Mouse (Mus musculus) midbrain, embryonic 14.5 days (tissue): ENCODE results near the gene Mmp15. TPM values are rescaled to one million over a fixed set of nuclear protein-coding genes. Genes with fewer than 3 reads are reported as not detected.

ENCODE experiments used
- ATAC-seq: fragments of 200-750 bp; cut with Nextera tagmentation; 2 replicates; pipeline ENCODE4 v1.8.0; 2017; ENCODE audit warnings: moderate number of reproducible peaks, moderate library complexity; ENCODE audit not compliant: low FRiP score, low TSS enrichment
- DNase-seq: peaks from one replicate; pipeline ENCODE4 v3.0.0-alpha.2; 2015
- H3K27ac ChIP-seq: fragments of 300-500 bp; sonication (generic); replicated peaks from 2 replicates; pipeline ENCODE4 v1.5.1; 2014; ENCODE audit warnings: mild to moderate bottlenecking, low read depth, low read length, moderate library complexity
- H3K27me3 ChIP-seq: fragments of 300-500 bp; sonication (generic); 2 replicates; pipeline ENCODE4 v1.6.1; 2014; ENCODE audit warnings: low read length, control low read depth, mixed read lengths; ENCODE audit not compliant: control insufficient read depth, insufficient read depth
- H3K36me3 ChIP-seq: fragments of 300-500 bp; sonication (generic); 2 replicates; pipeline ENCODE4 v1.6.1; 2014; ENCODE audit warnings: low read length, control low read depth; ENCODE audit not compliant: control insufficient read depth, insufficient read depth
- H3K4me1 ChIP-seq: fragments of 300-500 bp; sonication (generic); 2 replicates; pipeline ENCODE4 v1.6.1; 2014; ENCODE audit warnings: mild to moderate bottlenecking, antibody characterized with exemption, low read length, control low read depth; ENCODE audit not compliant: control insufficient read depth, insufficient read depth
- H3K4me2 ChIP-seq: fragments of 300-500 bp; sonication (generic); 2 replicates; pipeline ENCODE4 v1.6.1; 2014; ENCODE audit warnings: mild to moderate bottlenecking, low read length, moderate library complexity
- H3K4me3 ChIP-seq: fragments of 300-500 bp; sonication (generic); replicated peaks from 2 replicates; pipeline ENCODE4 v1.5.1; 2014; ENCODE audit warnings: low read depth, low read length
- H3K9ac ChIP-seq: fragments of 300-500 bp; sonication (generic); replicated peaks from 2 replicates; pipeline ENCODE4 v1.6.1; 2014; ENCODE audit warnings: mild to moderate bottlenecking, low read length, moderate library complexity
- H3K9me3 ChIP-seq: fragments of 300-500 bp; sonication (generic); 2 replicates; pipeline ENCODE4 v1.6.1; 2016; ENCODE audit warnings: low read length, control low read depth, mixed read lengths; ENCODE audit not compliant: control insufficient read depth
- WGBS: fragments of 180-500 bp; shearing (Covaris S2); extraction: QIAGEN DNeasy Blood & Tissue Kit; methylation state at CpG from one replicate; pipeline ENCODE4 v1.1.7; 2014; 5-methylcytosine and 5-hydroxymethylcytosine counted together
- polyA plus RNA-seq: library from polyadenylated mRNA; unstranded; fragments of >200 nt; fragmentation: Nextera tagmentation; extraction: Ambion mirVana; gene quantifications from 2 replicates; pipeline ENCODE4 v1.2.1, GENCODE M21; 2014

Gene Mmp15
- polyA plus RNA-seq, 1 experiment from 2014 or later, result 19.1 TPM

DNA sequence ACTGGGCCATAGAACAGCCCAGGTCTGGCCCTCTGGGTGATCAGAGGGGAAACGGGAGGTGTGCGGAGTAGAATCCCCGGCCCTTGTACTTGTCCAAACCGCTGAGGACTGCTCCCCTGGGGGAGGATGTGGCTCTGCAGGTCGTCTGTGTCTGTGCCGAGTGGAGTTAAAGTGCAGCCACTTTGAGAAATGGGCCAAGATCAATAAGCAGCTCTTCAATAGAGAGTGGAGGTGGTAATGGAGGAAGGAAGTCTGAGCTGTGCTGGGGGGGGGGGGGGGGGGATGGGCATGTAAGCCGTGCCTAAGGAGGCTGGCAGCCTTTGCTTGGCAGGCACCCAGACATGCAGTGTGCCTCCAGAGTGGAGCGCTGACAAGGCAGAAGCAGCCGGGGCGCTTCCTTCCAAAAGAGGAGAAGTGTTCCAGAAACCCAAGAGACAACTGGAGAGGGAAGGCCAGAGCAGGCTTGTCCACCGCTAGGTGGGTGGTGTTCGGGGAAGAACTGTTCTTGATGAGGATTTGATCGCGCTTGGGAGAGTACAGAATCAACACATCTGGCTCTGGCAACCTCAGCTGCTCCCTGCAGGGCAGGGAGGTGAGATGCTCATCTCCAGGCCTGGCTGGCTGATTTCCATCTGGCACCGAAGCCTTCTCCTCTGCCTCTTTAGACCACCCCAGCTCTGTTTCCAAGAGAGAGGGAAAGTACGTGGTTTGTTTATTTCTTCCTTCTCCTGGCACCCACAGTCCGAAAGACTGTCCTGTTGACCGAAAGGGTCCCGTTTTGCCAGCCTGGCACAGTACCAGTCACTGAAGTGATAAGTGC, 3.0 kb upstream of the Mmp15 start:
- Histone ChIP-seq H3K4me1 (peaks cover 16% of the 10 kb centered on the region), H3K9ac (no peak overlapping the region), H3K27me3 (no peaks in the 10 kb centered on the region), H3K4me2 (no peak overlapping the region), H3K9me3 (no peaks in the 10 kb centered on the region), H3K36me3 (peaks cover 11% of the 10 kb centered on the region), H3K27ac (no peak overlapping the region), H3K4me3 (no peak overlapping the region)
- ATAC-seq (no peak), DNase-seq (peak; percentile 73)
- 58% methylated on average over 19 of the region's 19 CpGs for WGBS

DNA sequence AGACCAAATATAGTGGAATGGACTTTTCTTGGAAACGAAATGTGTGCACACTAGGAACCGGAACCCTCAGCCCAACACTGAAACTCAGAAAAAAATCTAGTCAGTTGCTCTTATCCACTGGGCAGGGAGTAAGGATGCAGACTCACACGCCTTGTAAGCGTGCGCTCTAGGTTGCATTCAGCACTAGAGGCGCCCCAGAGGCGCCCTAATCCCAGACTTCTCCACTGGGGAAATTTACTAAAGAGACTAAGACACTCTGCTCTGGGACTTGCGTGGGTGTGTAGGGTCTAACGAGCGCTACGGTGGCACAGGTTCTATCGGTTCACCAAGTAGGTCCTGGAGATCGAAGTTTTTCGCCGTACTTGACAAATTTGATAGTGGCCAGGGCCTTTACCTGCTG, 607 bp upstream of the Mmp15 start:
- ATAC-seq (no peak), DNase-seq (peak; percentile 82)
- Histone ChIP-seq H3K4me1 (peaks cover 24% of the 10 kb centered on the region), H3K4me3 (peak overlapping the region; percentile 83), H3K27ac (0 out of 2 replicates have a peak overlapping the region, but pooled peaks have one; percentile 89), H3K4me2 (peak overlapping the region; percentile 90), H3K27me3 (no peaks in the 10 kb centered on the region), H3K9me3 (no peaks in the 10 kb centered on the region), H3K9ac (peak overlapping the region; percentile 81; the same call in 1 of the 2 replicates), H3K36me3 (no peaks in the 10 kb centered on the region)
- WGBS, result 2% methylated on average over 15 of the region's 15 CpGs

DNA sequence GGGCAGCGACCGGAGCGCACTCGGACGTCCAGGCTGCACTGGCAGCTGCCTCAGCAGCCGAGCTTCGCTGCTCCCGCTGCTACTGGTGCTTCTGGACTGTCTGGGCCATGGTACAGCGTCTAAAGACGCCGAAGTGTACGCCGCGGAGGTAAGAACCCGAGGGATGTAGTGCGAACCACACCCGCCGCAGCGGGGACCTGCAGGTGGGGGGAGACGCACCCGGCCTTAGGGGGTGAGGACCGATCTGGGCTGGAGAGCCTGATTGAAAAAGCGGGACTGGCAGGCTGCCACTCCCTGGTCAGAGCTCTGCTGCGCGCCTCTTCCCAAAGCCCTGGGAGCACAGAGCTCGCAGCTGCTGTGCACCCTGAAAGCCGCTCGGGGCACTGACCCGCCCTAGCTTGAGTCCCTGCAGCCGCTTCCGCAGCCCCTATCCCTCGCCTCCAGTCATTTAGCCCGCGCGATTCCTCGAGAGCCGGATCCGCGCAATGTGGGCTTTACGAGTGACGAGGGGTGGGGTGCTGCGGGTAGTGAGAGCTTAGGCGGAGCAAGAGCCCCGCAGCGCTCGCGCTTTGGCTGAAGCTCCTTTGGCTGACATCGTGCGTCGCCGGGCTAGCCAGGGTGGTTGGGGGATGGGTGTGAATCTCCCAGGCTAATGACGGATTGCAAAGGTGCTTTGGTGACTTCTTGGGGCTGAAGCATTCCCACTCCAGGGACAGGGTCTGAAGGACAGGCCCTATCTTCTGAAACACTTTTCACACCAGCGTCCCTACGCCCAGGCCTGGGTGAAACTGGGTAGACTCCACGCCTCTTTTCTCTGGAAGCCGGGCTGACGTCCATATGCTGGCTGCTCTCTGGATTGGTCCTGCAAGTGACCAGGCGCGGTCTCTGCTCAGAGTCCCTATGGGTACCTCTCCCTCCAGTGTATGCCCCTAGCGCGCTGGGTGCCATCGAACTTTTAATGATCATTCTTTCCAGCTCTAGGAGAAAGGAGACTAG, 1.1 kb downstream of the Mmp15 start:
- Histone ChIP-seq H3K9me3 (no peaks in the 10 kb centered on the region), H3K4me3 (peak overlapping the region; percentile 83), H3K27ac (peak overlapping the region; percentile 89), H3K9ac (peak overlapping the region; percentile 81), H3K4me2 (peak overlapping the region; percentile 90), H3K36me3 (no peaks in the 10 kb centered on the region), H3K4me1 (peaks cover 24% of the 10 kb centered on the region), H3K27me3 (no peaks in the 10 kb centered on the region)
- ATAC-seq, result peak; percentile 59
- DNase-seq, result peak; percentile 81
- WGBS, result 1% methylated on average over 62 of the region's 62 CpGs

DNA sequence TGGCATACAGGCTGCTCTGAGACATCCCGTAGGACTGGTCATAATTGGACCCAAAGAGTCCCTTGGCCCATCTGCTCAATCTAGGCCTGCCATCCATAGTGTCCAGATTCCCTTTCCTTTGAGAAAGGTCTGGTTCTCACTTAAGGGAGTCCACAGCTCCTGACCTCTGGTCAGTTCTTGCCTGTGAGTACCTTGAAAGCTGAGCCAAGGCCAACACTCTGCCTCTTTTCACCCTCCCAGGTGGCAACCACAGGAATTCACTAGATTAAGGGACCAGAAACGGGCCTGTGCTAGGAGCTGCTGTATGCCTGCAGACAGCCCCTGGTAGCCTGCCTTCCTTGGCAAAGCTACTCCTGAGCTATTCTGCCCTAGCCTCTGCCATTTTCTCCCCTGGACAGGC, 2.5 kb downstream of the Mmp15 start:
- ATAC-seq, result no peak
- WGBS, result 97% methylated on average over 2 of the region's 2 CpGs
- no peak overlapping the region for H3K27ac ChIP-seq
- no peak overlapping the region for H3K9ac ChIP-seq
- no peaks in the 10 kb centered on the region for H3K9me3 ChIP-seq
- no peak overlapping the region for H3K4me3 ChIP-seq
- H3K36me3 ChIP-seq, result no peaks in the 10 kb centered on the region
- no peaks in the 10 kb centered on the region for H3K27me3 ChIP-seq
- DNase-seq, result no peak
- H3K4me2 ChIP-seq, result peak overlapping the region; percentile 90
- H3K4me1 ChIP-seq, result peaks cover 30% of the 10 kb centered on the region

DNA sequence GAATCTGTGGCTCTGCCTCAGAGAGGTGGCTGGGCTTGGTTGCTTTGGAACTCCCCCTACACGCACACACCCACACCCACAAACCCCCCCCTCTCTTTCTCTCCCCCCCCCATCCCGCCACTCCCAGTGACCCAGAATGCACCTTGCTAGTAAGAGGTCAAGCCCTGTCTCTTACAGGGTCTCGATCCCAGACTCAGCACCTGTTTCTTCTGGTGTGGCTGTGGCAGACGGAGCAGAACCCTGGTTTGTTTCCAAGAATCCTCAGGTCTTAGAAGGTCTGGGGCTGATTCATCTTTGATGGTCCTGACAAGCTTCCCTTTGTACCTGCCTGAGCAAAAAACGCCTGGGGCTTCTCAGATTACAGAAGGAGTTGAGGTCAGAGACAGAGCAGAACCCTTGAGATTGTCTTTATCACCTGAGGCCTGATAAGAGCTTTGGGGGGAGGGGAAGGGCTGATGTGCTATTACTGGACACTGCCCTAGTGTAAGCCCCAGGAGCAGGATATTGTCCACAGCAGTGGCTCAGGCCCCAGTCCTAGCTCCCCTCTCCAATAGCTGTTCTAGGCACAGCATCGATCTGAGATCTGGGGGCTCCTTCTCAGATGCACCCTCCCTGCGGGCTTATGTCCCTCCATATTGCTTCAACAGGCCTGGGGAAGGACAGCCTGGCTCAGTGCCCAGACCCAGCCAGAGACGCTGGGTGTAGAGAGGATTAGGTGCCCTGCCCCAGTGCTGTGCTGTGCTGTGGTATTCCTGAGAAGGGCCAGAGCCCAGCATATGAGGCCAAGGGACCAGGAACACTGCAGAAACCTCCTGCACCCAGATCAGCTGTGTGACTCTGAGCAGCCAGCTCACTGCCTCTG, 6.7 kb downstream of the Mmp15 start:
- Histone ChIP-seq H3K4me2 (no peak overlapping the region), H3K36me3 (no peaks in the 10 kb centered on the region), H3K9me3 (no peaks in the 10 kb centered on the region; the same call in 1 of the 2 replicates), H3K4me1 (peaks cover 30% of the 10 kb centered on the region), H3K4me3 (no peak overlapping the region), H3K9ac (no peak overlapping the region), H3K27me3 (no peaks in the 10 kb centered on the region), H3K27ac (no peak overlapping the region)
- no peak for ATAC-seq
- 55% methylated on average over 8 of the region's 8 CpGs for WGBS
- DNase-seq, result no peak

DNA sequence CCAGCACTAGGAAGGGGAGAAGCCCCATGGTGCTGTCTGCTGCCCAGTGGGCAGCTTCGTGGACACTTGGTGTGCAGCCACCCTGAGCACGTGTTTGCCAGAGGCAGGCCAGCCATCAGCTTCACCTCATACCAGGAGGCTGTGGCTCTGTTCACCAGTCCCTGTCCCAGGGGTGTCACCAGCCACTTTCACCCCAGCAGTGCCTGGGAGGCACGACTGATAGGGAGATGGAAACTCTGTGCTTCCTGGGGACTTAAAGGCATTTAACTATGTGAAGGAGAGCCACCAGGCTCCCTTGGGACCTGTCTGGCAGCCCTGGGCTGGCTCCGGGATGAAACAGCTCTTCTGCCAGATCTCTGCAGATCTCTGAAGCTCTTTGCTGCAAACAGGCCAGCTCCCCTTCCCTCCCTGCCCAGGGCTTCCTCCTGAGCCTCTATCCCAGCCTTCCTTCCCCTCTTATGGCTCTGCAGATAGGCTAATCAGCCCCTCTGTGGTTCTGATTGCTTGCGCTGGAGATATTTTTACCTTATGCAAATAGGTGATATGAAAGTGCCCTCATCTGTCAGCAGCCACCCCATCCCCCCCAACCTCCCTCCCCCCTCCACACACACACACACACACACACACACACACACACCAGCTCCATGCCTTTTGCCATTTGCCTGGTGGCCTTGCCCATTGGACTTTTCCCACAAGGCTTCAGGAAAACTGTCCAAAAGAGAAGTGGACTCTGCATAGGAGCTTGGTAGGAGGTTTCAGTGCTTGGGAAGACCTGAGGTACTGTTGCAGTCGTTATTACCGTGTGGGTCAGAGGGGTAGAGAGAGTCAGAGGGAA, 8.3 kb downstream of the Mmp15 start:
- DNase-seq, result peak; percentile 47
- no peak for ATAC-seq
- H3K9me3 ChIP-seq, result no peaks in the 10 kb centered on the region; the same call in 1 of the 2 replicates
- no peaks in the 10 kb centered on the region for H3K36me3 ChIP-seq
- WGBS, result 47% methylated on average over 7 of the region's 7 CpGs
- no peaks in the 10 kb centered on the region for H3K27me3 ChIP-seq
- no peak overlapping the region for H3K4me3 ChIP-seq
- H3K9ac ChIP-seq, result no peak overlapping the region; the same call in 1 of the 2 replicates
- peaks cover 22% of the 10 kb centered on the region for H3K4me1 ChIP-seq
- H3K27ac ChIP-seq, result peak overlapping the region; percentile 63
- H3K4me2 ChIP-seq, result no peak overlapping the region

DNA sequence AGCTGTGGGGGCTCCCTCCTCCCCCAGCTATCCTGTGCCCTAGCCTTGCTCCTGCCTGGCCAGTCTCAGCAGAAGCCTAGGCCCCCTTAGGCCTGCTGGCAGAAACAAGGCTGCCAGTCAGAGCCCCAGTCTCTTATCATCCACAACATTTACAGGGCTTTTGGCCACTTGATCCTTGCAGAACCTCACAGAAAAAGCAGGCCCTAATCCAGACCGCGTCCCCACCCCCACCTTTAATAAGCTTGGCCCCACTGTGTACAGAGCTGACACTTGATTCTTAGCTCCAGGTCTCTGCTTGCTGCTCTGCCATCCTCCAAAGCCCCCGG, 8.9 kb downstream of the Mmp15 start:
- 71% methylated on average over 3 of the region's 3 CpGs for WGBS
- H3K27ac ChIP-seq, result 0 out of 2 replicates have a peak overlapping the region, but pooled peaks have one; percentile 63
- no peak for ATAC-seq

More for the DNA sequence above, 8.9 kb downstream of the Mmp15 start:
- no peak for DNase-seq
- H3K4me1 ChIP-seq, result peaks cover 20% of the 10 kb centered on the region
- no peak overlapping the region for H3K9ac ChIP-seq
- H3K9me3 ChIP-seq, result no peaks in the 10 kb centered on the region; the same call in 1 of the 2 replicates
- no peak overlapping the region for H3K4me2 ChIP-seq
- no peaks in the 10 kb centered on the region for H3K27me3 ChIP-seq
- no peak overlapping the region for H3K4me3 ChIP-seq
- H3K36me3 ChIP-seq, result no peaks in the 10 kb centered on the region
